Mouse (Mus musculus) ES-E14 (cell line): ENCODE data around the gene Gm10271.

ENCODE experiments used
- CHD2 ChIP-seq: IDR thresholded peaks from 2 replicates; pipeline ENCODE4 v1.6.1; 2014; ENCODE audit warnings: mild to moderate bottlenecking, low read depth, low read length, inconsistent platforms
- HCFC1 ChIP-seq: IDR thresholded peaks from 2 replicates; pipeline ENCODE4 v1.6.1; 2012; ENCODE audit warnings: low read length, inconsistent platforms, borderline replicate concordance; ENCODE audit not compliant: insufficient read depth
- ZC3H11A ChIP-seq: IDR thresholded peaks from 2 replicates; pipeline ENCODE4 v1.6.1; 2012; ENCODE audit warnings: low read depth, mild to moderate bottlenecking, inconsistent platforms, low read length, borderline replicate concordance

DNA sequence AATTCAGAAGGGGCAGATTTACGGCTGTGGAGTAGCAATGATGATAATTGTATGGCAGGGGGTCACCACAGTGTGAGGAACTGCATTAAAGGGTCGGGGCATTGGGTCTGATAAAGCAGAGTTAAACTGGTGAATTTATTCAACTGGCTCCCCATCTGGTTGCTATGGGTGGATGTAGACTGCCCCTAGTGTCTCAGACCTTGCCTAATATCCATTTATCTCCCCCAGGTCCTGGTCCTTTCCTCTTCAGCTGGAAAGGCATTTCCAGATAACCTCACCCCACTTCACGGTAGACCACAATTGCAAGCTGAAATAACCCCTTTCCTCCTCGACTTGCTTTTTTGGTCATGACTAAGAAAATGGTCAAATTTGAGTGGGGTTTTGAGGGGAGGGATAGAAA, 5.0 kb upstream of the Gm10271 start:
- TF ChIP-seq ZC3H11A, result no peak
- TF ChIP-seq HCFC1, result no peak
- TF ChIP-seq CHD2, result no peak
